Mouse (Mus musculus) myocyte (in vitro differentiated cells): ENCODE measurements around the gene Ccdc9. TPM values are rescaled to one million over a fixed set of nuclear protein-coding genes. Genes with fewer than 3 reads are reported as not detected.

Experiments
- H3K27me3 ChIP-seq: one replicate; pipeline ENCODE4 v1.6.1; 2011; ENCODE audit not compliant: control insufficient read depth, insufficient read depth, insufficient read length
- H3K36me3 ChIP-seq: one replicate; pipeline ENCODE4 v1.6.1; 2011; ENCODE audit not compliant: control insufficient read depth, insufficient read depth
- H3K4me2 ChIP-seq: one replicate; pipeline ENCODE4 v1.6.1; 2011; ENCODE audit warnings: low read depth, control low read depth
- H3K4me3 ChIP-seq: one replicate; pipeline ENCODE4 v1.5.1; 2011; ENCODE audit warnings: mild to moderate bottlenecking, control low read depth, moderate library complexity
- H3K79me2 ChIP-seq: one replicate; pipeline ENCODE4 v1.6.1; 2011; ENCODE audit not compliant: control insufficient read depth, insufficient read depth
- H3ac ChIP-seq: one replicate; pipeline ENCODE4 v1.6.1; 2011; ENCODE audit not compliant: control insufficient read depth, insufficient read length
- CEBPB ChIP-seq: IDR thresholded peaks from 2 replicates; pipeline ENCODE4 v1.6.1; 2011; ENCODE audit warnings: mild to moderate bottlenecking, moderate library complexity; ENCODE audit not compliant: poor library complexity, insufficient read depth, severe bottlenecking
- E2F4 ChIP-seq: IDR thresholded peaks from one replicate; pipeline ENCODE4 v1.6.1; 2011; ENCODE audit warnings: mild to moderate bottlenecking, control low read depth, moderate library complexity; ENCODE audit not compliant: insufficient read depth
- MAX ChIP-seq: IDR thresholded peaks from one replicate; pipeline ENCODE4 v1.6.1; 2011; ENCODE audit warnings: low read depth, mild to moderate bottlenecking, control low read depth
- MYOD1 ChIP-seq, 3 experiments: IDR thresholded peaks; one replicate each; pipeline ENCODE4 v1.6.1; 2011; ENCODE audit warnings: control low read depth in 2 of 3, low read depth in 2 of 3, mild to moderate bottlenecking in 2 of 3, moderate library complexity in 1 of 3; ENCODE audit not compliant: insufficient read length in 2 of 3, control insufficient read depth in 1 of 3
- MYOG ChIP-seq, 3 experiments: IDR thresholded peaks; one replicate each; pipeline ENCODE4 v1.6.1; 2011; ENCODE audit warnings: control low read depth in 2 of 3, low read depth in 2 of 3, mild to moderate bottlenecking in 2 of 3; ENCODE audit not compliant: insufficient read length in 2 of 3, control insufficient read depth in 1 of 3, insufficient read depth in 1 of 3
- POLR2A ChIP-seq: IDR thresholded peaks from one replicate; pipeline ENCODE4 v1.6.1; 2011; ENCODE audit warnings: low read depth, mild to moderate bottlenecking, control low read depth, moderate library complexity; ENCODE audit not compliant: insufficient read length
- POLR2AphosphoS2 ChIP-seq: IDR thresholded peaks from one replicate; pipeline ENCODE4 v1.6.1; 2011; ENCODE audit warnings: low read depth, control low read depth; ENCODE audit not compliant: insufficient read length
- REST ChIP-seq: IDR thresholded peaks from one replicate; pipeline ENCODE4 v1.6.1; 2011; ENCODE audit warnings: mild to moderate bottlenecking, control low read depth, moderate library complexity; ENCODE audit not compliant: insufficient read depth, insufficient read length
- SRF ChIP-seq: IDR thresholded peaks from one replicate; pipeline ENCODE4 v1.6.1; 2011; ENCODE audit warnings: low read depth; ENCODE audit not compliant: control insufficient read depth, insufficient read length
- TCF12 ChIP-seq: IDR thresholded peaks from one replicate; pipeline ENCODE4 v1.6.1; 2011; ENCODE audit warnings: mild to moderate bottlenecking, control low read depth; ENCODE audit not compliant: poor library complexity, insufficient read depth, severe bottlenecking
- TCF3 ChIP-seq: IDR thresholded peaks from one replicate; pipeline ENCODE4 v1.6.1; 2011; ENCODE audit warnings: low read depth, control low read depth; ENCODE audit not compliant: insufficient read length
- USF1 ChIP-seq: IDR thresholded peaks from one replicate; pipeline ENCODE4 v1.6.1; 2011; ENCODE audit warnings: low read depth, mild to moderate bottlenecking, control low read depth, moderate library complexity
- polyA plus RNA-seq: library from polyadenylated mRNA; unstranded; fragments of >200 nt; fragmentation: generic; extraction: Trizol; gene quantifications from one replicate; pipeline ENCODE4 v1.2.1, GENCODE M21; 2012; ENCODE audit warnings: missing spikeins

The Ccdc9 gene
- polyA plus RNA-seq, 1 experiment, result 48.4 TPM

GRCm38 (mm10) chr7:16313481-16314220 is 27.1 kb upstream of the Ccdc9 start:
- Histone ChIP-seq H3K4me3 (peak overlapping the region; percentile 96), H3K79me2 (peaks cover 23% of the 10 kb centered on the region), H3K4me2 (peak overlapping the region; percentile 94), H3ac (peak overlapping the region; percentile 95), H3K36me3 (peaks cover 12% of the 10 kb centered on the region), H3K27me3 (no peaks in the 10 kb centered on the region)
- TF ChIP-seq TCF12, result no peak
- no peak for TF ChIP-seq MAX
- peak; percentile 91 for TF ChIP-seq POLR2AphosphoS2
- peak in 1 of 3 experiments; percentile 58 for TF ChIP-seq MYOG (IDR thresholded peaks at IDR 0.05; ENCODE audit: control insufficient read depth in 1 of 3, insufficient read depth in 1 of 3, insufficient read length in 2 of 3, low read depth in 2 of 3)
- TF ChIP-seq MYOD1 (IDR thresholded peaks at IDR 0.05; ENCODE audit: control insufficient read depth in 1 of 3, insufficient read length in 2 of 3, low read depth in 2 of 3), result peak in 1 of 3 experiments; percentile 25
- TF ChIP-seq E2F4, result peak; percentile 12
- peak; percentile 81 for TF ChIP-seq POLR2A

GRCm38 (mm10) chr7:16312672-16313311 is 26.2 kb upstream of the Ccdc9 start:
- Histone ChIP-seq H3ac (peak overlapping the region; percentile 95), H3K79me2 (peaks cover 23% of the 10 kb centered on the region), H3K4me2 (peak overlapping the region; percentile 94), H3K4me3 (peak overlapping the region; percentile 96), H3K36me3 (peaks cover 12% of the 10 kb centered on the region), H3K27me3 (no peaks in the 10 kb centered on the region)
- TF ChIP-seq TCF12, result peak; percentile 39
- TF ChIP-seq SRF, result peak; percentile 77
- peak in 1 of 3 experiments; percentile 56 for TF ChIP-seq MYOG (IDR thresholded peaks at IDR 0.05; ENCODE audit: control insufficient read depth in 1 of 3, insufficient read depth in 1 of 3, insufficient read length in 2 of 3, low read depth in 2 of 3)
- TF ChIP-seq TCF3, result no peak
- TF ChIP-seq POLR2A, result peak; percentile 77
- peak; percentile 12 for TF ChIP-seq USF1
- TF ChIP-seq MYOD1 (IDR thresholded peaks at IDR 0.05; ENCODE audit: control insufficient read depth in 1 of 3, insufficient read length in 2 of 3, low read depth in 2 of 3), result peak in 1 of 3 experiments; percentile 22
- no peak for TF ChIP-seq E2F4
- TF ChIP-seq REST, result no peak

GRCm38 (mm10) chr7:16312011-16312671 is 25.5 kb upstream of the Ccdc9 start:
- H3K4me2 ChIP-seq, result peak overlapping the region; percentile 94
- peaks cover 10% of the 10 kb centered on the region for H3K36me3 ChIP-seq
- peak overlapping the region; percentile 96 for H3K4me3 ChIP-seq
- H3ac ChIP-seq, result peak overlapping the region; percentile 95
- H3K79me2 ChIP-seq, result peaks cover 23% of the 10 kb centered on the region
- TF ChIP-seq E2F4 (no peak), POLR2A (peak; percentile 11), TCF3 (no peak), CEBPB (no peak), TCF12 (no peak), POLR2AphosphoS2 (peak; percentile 21), MYOG (IDR thresholded peaks at IDR 0.05; ENCODE audit: control insufficient read depth in 1 of 3, insufficient read depth in 1 of 3, insufficient read length in 2 of 3, low read depth in 2 of 3) (peak in 2 of 3 experiments; percentile 12 to 68), MYOD1 (IDR thresholded peaks at IDR 0.05; ENCODE audit: control insufficient read depth in 1 of 3, insufficient read length in 2 of 3, low read depth in 2 of 3) (peak in 2 of 3 experiments; percentile 26 to 64), REST (no peak), USF1 (no peak), MAX (no peak), SRF (no peak)
- H3K27me3 ChIP-seq, result no peaks in the 10 kb centered on the region

GRCm38 (mm10) chr7:16311453-16312004 is 24.9 kb upstream of the Ccdc9 start:
- H3K4me3 ChIP-seq, result peak overlapping the region; percentile 96
- H3K4me2 ChIP-seq, result peak overlapping the region; percentile 80
- TF ChIP-seq POLR2A (peak; percentile 72), MYOD1 (IDR thresholded peaks at IDR 0.05; ENCODE audit: control insufficient read depth in 1 of 3, insufficient read length in 2 of 3, low read depth in 2 of 3) (no peak), MAX (no peak), POLR2AphosphoS2 (peak; percentile 89)
- no peaks in the 10 kb centered on the region for H3K27me3 ChIP-seq
- peaks cover 23% of the 10 kb centered on the region for H3K79me2 ChIP-seq
- peak overlapping the region; percentile 95 for H3ac ChIP-seq
- H3K36me3 ChIP-seq, result peaks cover 7% of the 10 kb centered on the region
